In genomic region chr9:106756421-106756820, GRCm38 (mm10) we compare ENCODE assay signal across 24 mouse cellular contexts.
"Had no signal": no experiment of that assay in that cellular context is flagged by ENCODE, and none has a peak within 500 bp of the region (broad histone marks: within the 10 kb centered on the region; RNA-seq: fewer than 3 reads in every experiment).

No protein-coding gene starts in this region.

- ATAC-seq: hindbrain, postnatal 0 days; intestine, embryonic 16.5 days had no signal

- H3K9ac ChIP-seq: heart, embryonic 12.5 days; hindbrain, embryonic 13.5 days; hindbrain, embryonic 15.5 days; kidney, embryonic 15.5 days; limb, embryonic 12.5 days had no signal

- H3K9me3 ChIP-seq: heart, embryonic 10.5 days; heart, embryonic 12.5 days; hindbrain, embryonic 13.5 days; hindbrain, embryonic 15.5 days; kidney, embryonic 15.5 days; limb, embryonic 10.5 days; limb, embryonic 12.5 days had no signal

- DNase-seq: gastrocnemius, adult 2 months; gastrocnemius, postnatal 10 days; gastrocnemius, postnatal 25 days; heart, adult 18-20 months; heart, postnatal 10 days; heart, postnatal 36 days; kidney, adult 11 months; kidney, adult 2 months; kidney, adult 9 months; kidney, postnatal 14 days; kidney, postnatal 36 days; layer of hippocampus, adult 9-11 months; liver had no signal

- H3K27me3 ChIP-seq: heart, embryonic 12.5 days; hindbrain, embryonic 13.5 days; hindbrain, embryonic 15.5 days; kidney, embryonic 15.5 days; limb, embryonic 12.5 days had no signal

- H3K27ac ChIP-seq: gastrocnemius, adult 2 months; heart, embryonic 10.5 days; hindbrain, embryonic 13.5 days; hindbrain, embryonic 15.5 days; hindbrain, postnatal 0 days; kidney, embryonic 15.5 days; kidney, postnatal 0 days; left cerebral cortex, adult 2 months; limb, embryonic 10.5 days; limb, embryonic 12.5 days had no signal

- H3K4me3 ChIP-seq: gastrocnemius, adult 2 months; heart, embryonic 10.5 days; heart, embryonic 12.5 days; hindbrain, embryonic 13.5 days; hindbrain, embryonic 15.5 days; kidney, embryonic 15.5 days; left cerebral cortex, adult 2 months; limb, embryonic 10.5 days; limb, embryonic 12.5 days had no signal

- H3K4me2 ChIP-seq: heart, embryonic 12.5 days; hindbrain, embryonic 13.5 days; hindbrain, embryonic 15.5 days; kidney, embryonic 15.5 days; limb, embryonic 12.5 days had no signal

- H3K4me1 ChIP-seq: hindbrain, embryonic 13.5 days; hindbrain, embryonic 15.5 days; kidney, embryonic 15.5 days; limb, embryonic 10.5 days; limb, embryonic 12.5 days had no signal

- H3K36me3 ChIP-seq: hindbrain, embryonic 15.5 days had no signal
